Mouse (Mus musculus) midbrain, postnatal 0 days (tissue): Measurements from ENCODE around the gene Ugt1a7c. TPM values are rescaled to one million over a fixed set of nuclear protein-coding genes. Genes with fewer than 3 reads are reported as not detected.
"Not testable (repeated sequence)": the region's sequence is repeated elsewhere in the genome, so short reads cannot be mapped to it uniquely, and the experiment has no call there.

Experiments
- ATAC-seq: fragments of 200-750 bp; cut with Nextera tagmentation; 2 replicates; pipeline ENCODE4 v1.8.0; 2017; ENCODE audit warnings: moderate number of reproducible peaks, mild to moderate bottlenecking, moderate TSS enrichment, moderate library complexity; ENCODE audit not compliant: low FRiP score
- DNase-seq: peaks from one replicate; pipeline ENCODE4 v3.0.0-alpha.2; 2015; ENCODE audit warnings: low spot score
- H3K27ac ChIP-seq: fragments of 300-500 bp; sonication (generic); 2 replicates; pipeline ENCODE4 v1.5.1; 2014; ENCODE audit warnings: low read depth, mild to moderate bottlenecking, low read length, mixed read lengths
- H3K27me3 ChIP-seq: fragments of 300-500 bp; sonication (generic); 2 replicates; pipeline ENCODE4 v1.6.1; 2014; ENCODE audit warnings: low read length, control low read depth, mixed read lengths; ENCODE audit not compliant: insufficient read depth
- H3K36me3 ChIP-seq: fragments of 300-500 bp; sonication (generic); 2 replicates; pipeline ENCODE4 v1.6.1; 2014; ENCODE audit warnings: low read length, control low read depth, mixed read lengths; ENCODE audit not compliant: insufficient read depth
- H3K4me1 ChIP-seq: fragments of 300-500 bp; sonication (generic); 2 replicates; pipeline ENCODE4 v1.6.1; 2014; ENCODE audit warnings: mild to moderate bottlenecking, control low read depth, antibody characterized with exemption, low read length, mixed read lengths; ENCODE audit not compliant: insufficient read depth
- H3K4me2 ChIP-seq: fragments of 300-500 bp; sonication (generic); 2 replicates; pipeline ENCODE4 v1.6.1; 2014; ENCODE audit warnings: low read depth, mild to moderate bottlenecking, low read length, mixed read lengths; ENCODE audit not compliant: poor library complexity, severe bottlenecking
- H3K4me3 ChIP-seq: fragments of 300-500 bp; sonication (generic); 2 replicates; pipeline ENCODE4 v1.5.1; 2014; ENCODE audit warnings: low read depth, mild to moderate bottlenecking, low read length, moderate library complexity
- H3K9ac ChIP-seq: fragments of 300-500 bp; sonication (generic); replicated peaks from 2 replicates; pipeline ENCODE4 v1.6.1; 2014; ENCODE audit warnings: mild to moderate bottlenecking, low read length, moderate library complexity, mixed read lengths; ENCODE audit not compliant: poor library complexity, severe bottlenecking
- H3K9me3 ChIP-seq: fragments of 300-500 bp; sonication (generic); 2 replicates; pipeline ENCODE4 v1.6.1; 2016; ENCODE audit warnings: low read length, control low read depth
- CTCF ChIP-seq: IDR thresholded peaks from 2 replicates; pipeline ENCODE4 v1.5.1; 2016; ENCODE audit warnings: antibody characterized with exemption, mild to moderate bottlenecking
- WGBS: fragments of 180-500 bp; shearing (Covaris S2); extraction: QIAGEN DNeasy Blood & Tissue Kit; methylation state at CpG from one replicate; pipeline ENCODE4 v1.1.7; 2014; 5-methylcytosine and 5-hydroxymethylcytosine counted together
- polyA plus RNA-seq: library from polyadenylated mRNA; unstranded; fragments of >200 nt; fragmentation: Nextera tagmentation; extraction: Ambion mirVana; gene quantifications from 2 replicates; pipeline ENCODE4 v1.2.1, GENCODE M21; 2015
- total RNA-seq: library from RNA; depleted of rRNA; stranded (reverse); fragments of >200 nt; gene quantifications from 2 replicates; pipeline ENCODE4 v1.2.3, GENCODE M21; 2014

Gene Ugt1a7c
- total and polyA plus RNA-seq, 2 experiments from 2014 or later: 1.5 to 1.6 TPM

DNA sequence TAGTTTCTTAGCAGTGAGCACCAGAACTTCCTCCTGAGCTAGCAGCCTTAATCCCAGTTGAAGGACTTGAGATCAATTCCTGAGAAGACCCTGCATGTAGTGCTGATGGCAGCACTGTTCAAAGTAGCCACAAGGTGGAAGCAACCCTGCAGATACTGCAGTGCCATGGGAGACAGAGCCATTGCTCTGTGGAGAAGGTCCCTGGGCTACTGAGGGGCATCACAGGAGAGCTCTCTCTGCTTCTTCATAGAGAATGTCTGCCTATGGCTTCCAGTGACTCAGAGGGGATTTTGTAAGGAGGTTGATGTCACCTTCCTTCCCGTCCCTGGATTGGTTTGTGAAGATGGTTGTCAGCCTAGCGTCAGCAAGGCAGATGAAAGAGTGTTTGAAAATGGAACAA is 55.3 kb downstream of the Ugt1a7c start:
- 75% methylated on average over 2 of the region's 2 CpGs for WGBS
- not testable (repeated sequence) for H3K27me3 ChIP-seq, ATAC-seq, H3K4me2 ChIP-seq, H3K36me3 ChIP-seq, H3K27ac ChIP-seq, H3K9me3 ChIP-seq, H3K4me3 ChIP-seq, H3K9ac ChIP-seq, H3K4me1 ChIP-seq
- DNase-seq: peak; percentile 36
- TF ChIP-seq CTCF: peak; percentile 62

- no peaks in the 10 kb centered on the region for H3K9me3 ChIP-seq
- no peak for DNase-seq
- 92% methylated on average over 2 of the region's 2 CpGs for WGBS
- H3K27me3 ChIP-seq: no peaks in the 10 kb centered on the region
- H3K27ac ChIP-seq: no peak overlapping the region
- no peaks in the 10 kb centered on the region for H3K36me3 ChIP-seq
- H3K9ac ChIP-seq: no peak overlapping the region
- H3K4me2 ChIP-seq: no peak overlapping the region
- no peaks in the 10 kb centered on the region for H3K4me1 ChIP-seq
- no peak for ATAC-seq
- no peak for TF ChIP-seq CTCF
- H3K4me3 ChIP-seq: no peak overlapping the region
Measured at GRCm38 (mm10) chr1:88158430-88158829, 63.6 kb downstream of the Ugt1a7c start.

DNA sequence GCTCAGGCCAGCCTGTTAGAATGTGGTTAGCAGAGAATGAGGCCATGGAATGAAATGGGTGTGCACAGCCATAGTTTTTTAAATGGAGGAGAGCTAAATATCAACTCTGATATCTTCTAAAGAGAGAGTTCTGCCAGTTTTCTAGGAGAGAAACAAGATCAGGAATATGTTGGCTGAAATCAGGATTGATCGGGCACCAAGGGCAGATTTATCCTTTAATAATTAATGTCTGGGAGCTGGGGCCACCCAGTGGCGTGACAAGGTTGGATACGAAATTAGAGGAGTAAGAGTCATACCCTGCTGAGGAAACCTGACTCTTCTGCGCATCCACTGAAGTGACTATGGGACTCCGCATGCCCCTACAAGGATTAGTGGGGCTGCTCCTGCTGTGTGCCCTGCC is 70.8 kb downstream of the Ugt1a7c start, which contains the start of gene Ugt1a5:
Gene Ugt1a5, plus strand, starts transcription at position 302 of the 400 bp plus-strand sequence.
- WGBS: 83% methylated on average over 5 of the region's 5 CpGs
- no peaks in the 10 kb centered on the region for H3K9me3 ChIP-seq
- no peak within 1 kb of the TSS for H3K27ac ChIP-seq
- H3K4me3 ChIP-seq: no peak within 1 kb of the TSS
- TF ChIP-seq CTCF: no peak
- H3K4me2 ChIP-seq: no peak within 1 kb of the TSS
- H3K36me3 ChIP-seq: no peaks in the 10 kb centered on the region
- DNase-seq (no peak), ATAC-seq (no peak)
- no peak within 1 kb of the TSS for H3K9ac ChIP-seq
- H3K4me1 ChIP-seq: no peaks in the 10 kb centered on the region
- no peaks in the 10 kb centered on the region for H3K27me3 ChIP-seq

DNA sequence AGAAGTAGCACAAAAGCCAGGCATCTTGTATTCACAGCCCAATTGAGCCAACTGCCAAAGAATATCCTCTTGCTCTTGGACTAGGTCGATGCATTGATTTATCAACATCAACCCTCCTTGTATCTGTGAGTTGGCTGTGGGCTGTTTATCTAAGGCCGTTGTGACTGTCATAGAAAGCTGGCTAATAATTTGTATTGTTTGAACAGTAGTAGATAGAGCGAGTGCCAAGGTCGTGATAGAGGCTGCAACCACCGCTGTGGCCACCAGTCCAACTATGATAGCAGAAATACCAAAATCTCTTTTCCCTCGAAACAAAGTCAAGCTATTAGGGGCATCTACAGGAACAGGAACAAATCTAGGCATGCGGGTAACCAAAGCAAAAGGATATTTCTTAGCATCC is 77.3 kb downstream of the Ugt1a7c start:
- not testable (repeated sequence) for H3K27me3 ChIP-seq, H3K27ac ChIP-seq, H3K4me2 ChIP-seq, H3K9me3 ChIP-seq, H3K9ac ChIP-seq, H3K4me3 ChIP-seq, H3K36me3 ChIP-seq, ATAC-seq, DNase-seq, H3K4me1 ChIP-seq
- WGBS: 97% methylated on average over 5 of the region's 7 CpGs

DNA sequence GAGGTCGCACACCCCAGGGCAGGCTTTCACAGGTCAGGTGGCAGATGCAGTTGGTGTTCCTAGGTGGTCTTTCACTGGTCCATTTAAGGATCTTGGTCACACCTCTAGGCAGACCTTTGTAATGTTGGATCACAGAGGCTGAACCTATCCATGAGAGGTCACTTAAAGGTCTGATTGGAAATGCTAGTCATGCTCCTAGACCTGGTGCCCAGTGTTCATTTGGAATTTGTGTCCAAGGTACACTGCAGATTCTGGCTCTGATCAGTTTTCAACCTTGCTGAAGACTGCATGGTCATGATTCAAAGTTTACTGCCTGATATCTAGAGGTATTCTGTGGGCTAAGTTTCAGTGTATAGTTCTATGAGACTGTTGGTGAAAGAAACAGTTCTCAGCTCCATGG is 84.8 kb downstream of the Ugt1a7c start:
- no peak overlapping the region for H3K27ac ChIP-seq
- no peaks in the 10 kb centered on the region for H3K9me3 ChIP-seq
- H3K27me3 ChIP-seq: no peaks in the 10 kb centered on the region
- DNase-seq (no peak), ATAC-seq (no peak)
- no peaks in the 10 kb centered on the region for H3K4me1 ChIP-seq
- 100% methylated on average over 1 of the region's 1 CpGs for WGBS
- H3K4me2 ChIP-seq: no peak overlapping the region
- TF ChIP-seq CTCF: no peak
- H3K36me3 ChIP-seq: no peaks in the 10 kb centered on the region
- no peak overlapping the region for H3K9ac ChIP-seq
- no peak overlapping the region for H3K4me3 ChIP-seq

- Histone ChIP-seq H3K9me3 (no peaks in the 10 kb centered on the region), H3K27me3 (no peaks in the 10 kb centered on the region), H3K36me3 (no peaks in the 10 kb centered on the region), H3K4me1 (no peaks in the 10 kb centered on the region), H3K4me3 (no peak overlapping the region), H3K9ac (no peak overlapping the region), H3K27ac (no peak overlapping the region), H3K4me2 (no peak overlapping the region)
- DNase-seq (no peak), ATAC-seq (no peak)
- TF ChIP-seq CTCF: no peak
- 91% methylated on average over 5 of the region's 5 CpGs for WGBS
Measured at GRCm38 (mm10) chr1:88186325-88186935, 91.6 kb downstream of the Ugt1a7c start.
